Mouse (Mus musculus): ENCODE measurements around the gene Pfdn5.

- TF ChIP-seq CHD2 (IDR thresholded peaks at IDR 0.05; ENCODE audit: low read depth, low read length) (no peak), MAFK (IDR thresholded peaks at IDR 0.05; ENCODE audit: insufficient read depth, low read depth, low read length) (no peak), ZC3H11A (IDR thresholded peaks at IDR 0.05; ENCODE audit: borderline replicate concordance, low read depth, low read length) (no peak), ZNF384 (IDR thresholded peaks at IDR 0.05; ENCODE audit: low read depth, low read length) (no peak)
Observed at GRCm38 (mm10) chr15:102283648-102284047, 42.3 kb upstream of the Pfdn5 start.

Data from ES-E14 (cell line).